Mouse (Mus musculus) ES-E14 (cell line): ENCODE measurements around the gene Pip5kl1. TPM values are rescaled to one million over a fixed set of nuclear protein-coding genes. Genes with fewer than 3 reads are reported as not detected.

Source experiments
- DNase-seq: peaks from one replicate; pipeline ENCODE4 v3.0.0-alpha.2; 2013; ENCODE audit warnings: low read depth, low spot score
- H3K27ac ChIP-seq: 2 replicates; pipeline ENCODE4 v1.5.1; 2012; ENCODE audit warnings: low read depth, mild to moderate bottlenecking, low read length, moderate library complexity, mixed read lengths; ENCODE audit not compliant: poor library complexity, insufficient read depth, severe bottlenecking
- H3K36me3 ChIP-seq: 2 replicates; pipeline ENCODE4 v1.6.1; 2012; ENCODE audit warnings: mild to moderate bottlenecking, low read length, moderate library complexity, mixed read lengths; ENCODE audit not compliant: control insufficient read depth, poor library complexity, insufficient read depth, severe bottlenecking
- H3K4me1 ChIP-seq, 2 experiments: fragments of 150-350 bp in 1 of 2; sonication (generic) in 1 of 2; 2 replicates each; pipeline ENCODE4 v1.6.1; 2012; ENCODE audit warnings: low read length in 2 of 2, mild to moderate bottlenecking in 1 of 2, mixed read lengths in 1 of 2; ENCODE audit not compliant: control insufficient read depth in 2 of 2, insufficient read depth in 2 of 2, poor library complexity in 1 of 2
- H3K4me3 ChIP-seq, 2 experiments: fragments of 150-350 bp in 1 of 2; sonication (generic) in 1 of 2; 2 replicates each; pipeline ENCODE4 v1.5.1; 2012; ENCODE audit warnings: low read length in 2 of 2, low read depth in 1 of 2, mild to moderate bottlenecking in 1 of 2, mixed read lengths in 1 of 2; ENCODE audit not compliant: insufficient read depth in 1 of 2, poor library complexity in 1 of 2, severe bottlenecking in 1 of 2
- H3K9ac ChIP-seq: 2 replicates; pipeline ENCODE4 v1.6.1; 2012; ENCODE audit warnings: low read depth, mild to moderate bottlenecking, low read length, mixed read lengths; ENCODE audit not compliant: poor library complexity, insufficient read depth, severe bottlenecking
- H3K9me3 ChIP-seq: fragments of 150-350 bp; sonication (generic); 2 replicates; pipeline ENCODE4 v1.6.1; 2012; ENCODE audit warnings: low read depth, mild to moderate bottlenecking, low read length; ENCODE audit not compliant: control insufficient read depth, insufficient read depth
- CHD2 ChIP-seq: IDR thresholded peaks from 2 replicates; pipeline ENCODE4 v1.6.1; 2014; ENCODE audit warnings: mild to moderate bottlenecking, low read depth, low read length, inconsistent platforms
- HCFC1 ChIP-seq: IDR thresholded peaks from 2 replicates; pipeline ENCODE4 v1.6.1; 2012; ENCODE audit warnings: low read length, inconsistent platforms, borderline replicate concordance; ENCODE audit not compliant: insufficient read depth
- MAFK ChIP-seq: IDR thresholded peaks from 2 replicates; pipeline ENCODE4 v1.6.1; 2014; ENCODE audit warnings: mild to moderate bottlenecking, low read depth, low read length, inconsistent platforms; ENCODE audit not compliant: insufficient read depth
- ZC3H11A ChIP-seq: IDR thresholded peaks from 2 replicates; pipeline ENCODE4 v1.6.1; 2012; ENCODE audit warnings: low read depth, mild to moderate bottlenecking, inconsistent platforms, low read length, borderline replicate concordance
- ZNF384 ChIP-seq: IDR thresholded peaks from 2 replicates; pipeline ENCODE4 v1.6.1; 2012; ENCODE audit warnings: low read depth, low read length, inconsistent platforms
- in situ Hi-C, 2 experiments: fragments of 600-800 bp; cut with MboI; formaldehyde crosslinking; loops; one replicate each; pipeline ENCODE4 v1.15.1; 2025; ENCODE audit warnings: low sequenced_read_pairs in 2 of 2, inconsistent platforms in 1 of 2; ENCODE audit not compliant: unreplicated experiment in 2 of 2
- total RNA-seq: library from RNA; depleted of rRNA; stranded (reverse); fragments of 300-350 nt; gene quantifications from 2 replicates; pipeline ENCODE4 v1.2.3, GENCODE M21; 2012

Pip5kl1 gene
- total RNA-seq, 1 experiment = 3.5 TPM

DNA sequence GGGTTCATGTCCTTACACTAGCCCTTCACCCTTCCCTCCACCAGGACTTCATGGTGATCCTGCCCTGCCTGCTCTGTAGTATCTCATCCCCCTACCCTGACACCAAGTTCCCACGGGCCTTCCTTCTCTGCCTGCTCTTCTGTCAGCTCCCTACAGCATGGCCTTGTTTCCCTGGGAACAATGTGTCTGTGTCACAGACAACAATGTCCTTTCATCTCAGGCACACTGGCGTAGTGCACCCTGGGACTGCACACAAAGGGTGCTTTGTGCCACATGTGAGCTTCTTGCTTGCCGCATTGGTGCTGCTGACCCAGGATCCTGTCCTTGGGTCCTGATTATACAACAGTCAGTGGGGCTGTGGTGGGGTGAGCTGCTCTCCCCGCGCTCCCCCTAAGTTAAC, 15.0 kb upstream of the Pip5kl1 start:
- no peak overlapping the region for H3K4me3 ChIP-seq
- H3K4me1 ChIP-seq = peaks cover 6 to 17% of the 10 kb centered on the region in 2 experiments; a peak in 2 of 4 replicates
- peaks cover 18% of the 10 kb centered on the region; the same call in 1 of the 2 replicates for H3K36me3 ChIP-seq
- no peak overlapping the region; the same call in 1 of the 2 replicates for H3K27ac ChIP-seq
- no peak for DNase-seq
- H3K9ac ChIP-seq = no peak overlapping the region
- in situ Hi-C loops = no loop called here
- H3K9me3 ChIP-seq = no peaks in the 10 kb centered on the region
- TF ChIP-seq CHD2 (no peak), HCFC1 (no peak), MAFK (no peak), ZNF384 (no peak), ZC3H11A (no peak)

DNA sequence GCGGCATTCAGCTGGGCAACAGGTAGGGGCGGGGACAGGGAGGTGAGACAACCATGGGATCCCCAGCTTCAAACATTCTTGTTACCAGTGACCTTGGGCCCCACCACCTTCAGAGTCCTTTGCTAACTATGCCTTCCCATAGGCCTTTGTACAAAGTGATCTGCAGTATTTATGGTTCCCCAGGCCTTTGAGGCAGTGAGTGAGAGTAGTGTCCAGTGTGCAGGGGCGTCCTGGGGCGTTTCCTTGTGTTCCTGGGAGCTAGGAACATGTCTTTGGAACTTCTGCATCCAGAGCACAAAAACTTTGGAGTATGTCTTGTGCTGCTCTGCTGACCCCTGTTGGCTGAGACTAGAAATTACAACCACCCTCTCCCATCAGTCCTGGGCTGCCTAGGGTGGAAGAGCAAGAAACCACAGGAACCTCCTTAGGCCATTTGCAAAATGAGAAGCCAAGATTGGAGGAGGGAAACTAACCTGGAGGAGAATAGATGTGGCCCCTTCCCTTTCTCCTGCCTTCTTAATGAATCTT, 8.0 kb upstream of the Pip5kl1 start:
- Histone ChIP-seq H3K36me3 (peaks cover 20% of the 10 kb centered on the region; the same call in 1 of the 2 replicates), H3K4me3 (no peak overlapping the region), H3K9ac (no peak overlapping the region), H3K4me1 (peaks cover 0 to 2% of the 10 kb centered on the region in 2 experiments; a peak in 2 of 4 replicates), H3K27ac (no peak overlapping the region), H3K9me3 (no peaks in the 10 kb centered on the region)
- peak; percentile 73 for DNase-seq
- TF ChIP-seq ZNF384 = no peak
- peak; percentile 60; the same call in 1 of the 2 replicates for TF ChIP-seq ZC3H11A
- TF ChIP-seq HCFC1 = peak; percentile 53; the same call in 1 of the 2 replicates
- TF ChIP-seq MAFK = no peak
- in situ Hi-C loops = no loop called here

GRCm38 (mm10) chr2:32568149-32568548, 6.4 kb upstream of the Pip5kl1 start:
- H3K4me3 ChIP-seq = no peak overlapping the region
- TF ChIP-seq MAFK = no peak
- no peak for TF ChIP-seq HCFC1
- TF ChIP-seq ZNF384 = no peak
- TF ChIP-seq ZC3H11A = no peak
- TF ChIP-seq CHD2 = no peak
- peaks cover 25% of the 10 kb centered on the region; the same call in 1 of the 2 replicates for H3K36me3 ChIP-seq

GRCm38 (mm10) chr2:32568941-32569340, 5.7 kb upstream of the Pip5kl1 start:
- H3K27ac ChIP-seq = no peak overlapping the region
- no peak for DNase-seq
- no peak overlapping the region for H3K9ac ChIP-seq
- no peak overlapping the region for H3K4me3 ChIP-seq
- TF ChIP-seq CHD2 = no peak
- TF ChIP-seq ZNF384 = no peak
- no peak for TF ChIP-seq ZC3H11A
- no peak for TF ChIP-seq HCFC1
- TF ChIP-seq MAFK = no peak
- in situ Hi-C loops = no loop called here
- H3K9me3 ChIP-seq = no peaks in the 10 kb centered on the region
- peaks cover 23% of the 10 kb centered on the region; the same call in 1 of the 2 replicates for H3K36me3 ChIP-seq
- peaks cover 0 to 2% of the 10 kb centered on the region in 2 experiments; a peak in 2 of 4 replicates for H3K4me1 ChIP-seq

More at GRCm38 (mm10) chr2:32568149-32568548, 6.4 kb upstream of the Pip5kl1 start:
- H3K9ac ChIP-seq = no peak overlapping the region
- H3K4me1 ChIP-seq = peaks cover 0 to 2% of the 10 kb centered on the region in 2 experiments; a peak in 2 of 4 replicates
- in situ Hi-C loops = no loop called here
- H3K27ac ChIP-seq = no peak overlapping the region
- no peak for DNase-seq
- H3K9me3 ChIP-seq = no peaks in the 10 kb centered on the region
